Comparison of ENCODE assay signal across 20 mouse cellular contexts in the genomic region with DNA sequence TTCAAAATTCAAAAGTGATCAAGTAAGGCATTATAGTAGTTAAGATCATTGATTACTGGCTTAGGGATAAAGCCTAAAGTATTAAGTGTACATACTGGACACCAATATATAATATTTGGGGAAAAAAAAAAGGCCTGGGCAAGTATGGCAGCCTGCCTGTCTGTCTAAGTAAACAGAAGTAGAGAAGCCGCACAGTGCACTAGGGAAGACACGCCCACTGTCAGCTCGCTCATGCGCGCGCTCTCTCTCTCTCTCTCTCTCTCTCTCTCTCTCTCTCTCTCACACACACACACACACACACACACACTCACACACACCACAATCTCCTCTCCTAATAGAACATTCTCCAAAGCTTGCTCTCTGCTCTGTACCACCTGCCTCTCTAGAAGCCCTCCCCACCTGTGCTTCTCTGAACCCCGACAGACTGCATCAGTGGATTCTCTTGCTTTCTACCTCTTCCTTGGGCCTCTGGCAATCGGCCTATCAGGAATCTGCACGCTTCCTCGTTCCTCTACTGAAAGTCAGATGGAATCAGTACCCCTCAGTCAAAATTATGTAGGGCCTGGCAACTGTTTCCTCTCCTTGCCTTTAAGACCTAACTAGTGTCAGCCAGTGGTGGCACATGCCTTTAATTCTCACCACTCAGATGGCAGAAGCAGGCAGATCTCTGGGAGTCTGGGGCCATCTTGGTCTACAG. TPM values are rescaled to one million over a fixed set of nuclear protein-coding genes. Genes with fewer than 3 reads are reported as not detected.
DNase-seq lines count a peak whose midpoint lies in the region; ATAC-seq lines count a peak whose summit lies in the region.
"Had no signal": no experiment of that assay in that cellular context is flagged by ENCODE, and none has a peak within 500 bp of the region (broad histone marks: within the 10 kb centered on the region; RNA-seq: fewer than 3 reads in every experiment).

No protein-coding gene starts in this region.

- no peak overlapping the region for H3K27ac ChIP-seq in midbrain, embryonic 13.5 days
- H3K27ac ChIP-seq in midbrain, embryonic 11.5 days (ENCODE audit: low read depth, low read length), result no peak overlapping the region
- H3K27ac ChIP-seq in liver, embryonic 13.5 days, result no peak overlapping the region
- H3K27ac ChIP-seq: forebrain, embryonic 13.5 days; limb, embryonic 12.5 days; lung, embryonic 15.5 days; midbrain, embryonic 12.5 days; neural tube, embryonic 12.5 days; stomach, embryonic 15.5 days had no signal

- H3K27me3 ChIP-seq in midbrain, embryonic 13.5 days, result no peaks in the 10 kb centered on the region
- H3K27me3 ChIP-seq in midbrain, embryonic 11.5 days (ENCODE audit: control insufficient read depth, insufficient read depth, low read length), result no peaks in the 10 kb centered on the region
- no peaks in the 10 kb centered on the region for H3K27me3 ChIP-seq in liver, embryonic 13.5 days
- H3K27me3 ChIP-seq: forebrain, embryonic 13.5 days; heart, embryonic 12.5 days; limb, embryonic 12.5 days; lung, embryonic 15.5 days; midbrain, embryonic 12.5 days; neural tube, embryonic 12.5 days; stomach, embryonic 15.5 days had no signal

- H3K4me1 ChIP-seq in midbrain, embryonic 13.5 days (replicated peaks), result peaks cover 27% of the 10 kb centered on the region
- no peaks in the 10 kb centered on the region for H3K4me1 ChIP-seq in midbrain, embryonic 11.5 days (ENCODE audit: control insufficient read depth, insufficient read depth, low read length)
- peaks cover 4% of the 10 kb centered on the region; the same call in 1 of the 2 replicates for H3K4me1 ChIP-seq in liver, embryonic 13.5 days (replicated peaks)
- H3K4me1 ChIP-seq: lung, embryonic 15.5 days; stomach, embryonic 15.5 days had no signal

- no peaks in the 10 kb centered on the region for H3K36me3 ChIP-seq in midbrain, embryonic 13.5 days
- H3K36me3 ChIP-seq in midbrain, embryonic 11.5 days (ENCODE audit: control insufficient read depth, insufficient read depth, low read length), result no peaks in the 10 kb centered on the region
- H3K36me3 ChIP-seq in liver, embryonic 13.5 days, result no peaks in the 10 kb centered on the region
- H3K36me3 ChIP-seq: heart, embryonic 12.5 days; lung, embryonic 15.5 days; neural tube, embryonic 12.5 days; stomach, embryonic 15.5 days had no signal

- ATAC-seq in midbrain, embryonic 13.5 days, result peak; percentile 27; the same call in 1 of the 2 replicates
- ATAC-seq in midbrain, embryonic 11.5 days (ENCODE audit: low FRiP score), result no peak
- ATAC-seq in liver, embryonic 13.5 days (ENCODE audit: low read depth), result 0 out of 2 replicates have a peak, but pooled peaks have one; percentile 41
- ATAC-seq in megakaryocyte-erythroid progenitor cell, adult 5-6 weeks (replicated peaks; ENCODE audit: low FRiP score, low TSS enrichment, poor library complexity, severe bottlenecking), result peak; percentile 98
- ATAC-seq: forebrain, embryonic 13.5 days; hindbrain, embryonic 16.5 days had no signal

- H3K4me3 ChIP-seq in midbrain, embryonic 13.5 days (replicated peaks), result no peak overlapping the region
- H3K4me3 ChIP-seq in midbrain, embryonic 11.5 days (ENCODE audit: low read depth, low read length), result no peak overlapping the region
- H3K4me3 ChIP-seq in liver, embryonic 13.5 days (replicated peaks), result no peak overlapping the region
- H3K4me3 ChIP-seq: forebrain, embryonic 13.5 days; heart, embryonic 12.5 days; limb, embryonic 12.5 days; lung, embryonic 15.5 days; midbrain, embryonic 12.5 days; neural tube, embryonic 12.5 days; stomach, embryonic 15.5 days had no signal

- no peak overlapping the region for H3K9ac ChIP-seq in midbrain, embryonic 13.5 days (replicated peaks)
- no peak overlapping the region for H3K9ac ChIP-seq in midbrain, embryonic 11.5 days (ENCODE audit: low read length)
- no peak overlapping the region for H3K9ac ChIP-seq in liver, embryonic 13.5 days
- H3K9ac ChIP-seq: forebrain, embryonic 13.5 days; heart, embryonic 12.5 days; limb, embryonic 12.5 days; lung, embryonic 15.5 days; midbrain, embryonic 12.5 days; neural tube, embryonic 12.5 days; stomach, embryonic 15.5 days had no signal

- no peaks in the 10 kb centered on the region for H3K9me3 ChIP-seq in midbrain, embryonic 13.5 days
- no peaks in the 10 kb centered on the region for H3K9me3 ChIP-seq in midbrain, embryonic 11.5 days (ENCODE audit: control insufficient read depth, low read length)
- no peaks in the 10 kb centered on the region for H3K9me3 ChIP-seq in liver, embryonic 13.5 days (replicated peaks)
- H3K9me3 ChIP-seq: forebrain, embryonic 13.5 days; heart, embryonic 12.5 days; limb, embryonic 12.5 days; lung, embryonic 15.5 days; midbrain, embryonic 12.5 days; neural tube, embryonic 12.5 days; stomach, embryonic 15.5 days had no signal

- WGBS in midbrain, embryonic 13.5 days, result 88% methylated on average over 10 of the region's 10 CpGs
- WGBS in midbrain, embryonic 11.5 days, result 87% methylated on average over 10 of the region's 10 CpGs
- 39% methylated on average over 10 of the region's 10 CpGs for WGBS in liver, embryonic 13.5 days (ENCODE audit: insufficient replicate concordance)

- H3K4me2 ChIP-seq in midbrain, embryonic 13.5 days (replicated peaks), result no peak overlapping the region
- no peak overlapping the region for H3K4me2 ChIP-seq in midbrain, embryonic 11.5 days
- no peak overlapping the region for H3K4me2 ChIP-seq in liver, embryonic 13.5 days
- H3K4me2 ChIP-seq: forebrain, embryonic 13.5 days; heart, embryonic 12.5 days; limb, embryonic 12.5 days; lung, embryonic 15.5 days; midbrain, embryonic 12.5 days; neural tube, embryonic 12.5 days; stomach, embryonic 15.5 days had no signal

- DNase-seq in heart, adult 11 months, result peak; percentile 71
- DNase-seq in heart, adult 18-20 months, result no peak
- no peak for DNase-seq in midbrain, embryonic 11.5 days (ENCODE audit: low spot score, missing footprints)
- DNase-seq in liver, embryonic 13.5 days, result no peak
- DNase-seq in retina, embryonic 14.5 days (ENCODE audit: low spot score), result no peak
- DNase-seq in gastrocnemius, postnatal 10 days, result no peak
- DNase-seq: adrenal gland, adult 2 months; cerebellum, adult 8-10 months; kidney, adult 11 months; thymus, adult 18-20 months had no signal

RNA-seq across cellular contexts. Expression of a gene that starts 13.3 kb away (rescaled TPM):
- total RNA-seq in heart, adult 18-20 months (2021), result 10 to 100 TPM; 16.4 to 16.8 TPM
- 214 and 234 TPM in 2 replicates for polyA plus RNA-seq in midbrain, embryonic 13.5 days (2015; fragmentation: Nextera tagmentation; extraction: Ambion mirVana)
- 76.8 and 85.8 TPM in 2 replicates for polyA plus RNA-seq in midbrain, embryonic 11.5 days (2014; fragmentation: Nextera tagmentation; extraction: Ambion mirVana)
- 4.3 and 5.6 TPM in 2 replicates for polyA plus RNA-seq in liver, embryonic 13.5 days (2015; fragmentation: Nextera tagmentation; extraction: Ambion mirVana)
- 8.3 and 18.4 TPM in 2 replicates for total RNA-seq in megakaryocyte-erythroid progenitor cell, adult 5-6 weeks (2014; fragmentation: Nextera tagmentation)
- 14.1 and 24.2 TPM in 2 replicates for total RNA-seq in megakaryocyte-erythroid progenitor cell, adult 5-6 weeks (2017)
- 10 to 100 TPM; 16.0 to 17.5 TPM for total RNA-seq in gastrocnemius, postnatal 10 days (2021)
